Mouse (Mus musculus): ENCODE results near the gene Gm49387.

- TF ChIP-seq CTCF (IDR thresholded peaks at IDR 0.05; ENCODE audit: low read depth) (no peak), EP300 (IDR thresholded peaks at IDR 0.05; ENCODE audit: low read depth) (no peak)
These were observed 47.6 kb downstream of the Gm49387 start for GRCm38 (mm10) chr14:31593036-31593435.

All from heart, postnatal 0 days (tissue).